Mouse (Mus musculus) cerebellum, postnatal 25 days (tissue): ENCODE data around the gene Hnrnpa3.
"Not testable (repeated sequence)": the region's sequence is repeated elsewhere in the genome, so short reads cannot be mapped to it uniquely, and the experiment has no call there.

ENCODE experiments used
- DNase-seq, 2 experiments: peaks; one replicate each; pipeline ENCODE4 v3.0.0; 2021; ENCODE audit warnings: mixed read lengths in 2 of 2

Hnrnpa3 gene

GRCm38 (mm10) chr2:75681439-75681838, 22.4 kb downstream of the Hnrnpa3 start:
- DNase-seq, result no peak

- no peak for DNase-seq
Measured at GRCm38 (mm10) chr2:75682978-75683709, 24.1 kb downstream of the Hnrnpa3 start.

GRCm38 (mm10) chr2:75684526-75684925, 25.5 kb downstream of the Hnrnpa3 start:
- no peak for DNase-seq

DNA sequence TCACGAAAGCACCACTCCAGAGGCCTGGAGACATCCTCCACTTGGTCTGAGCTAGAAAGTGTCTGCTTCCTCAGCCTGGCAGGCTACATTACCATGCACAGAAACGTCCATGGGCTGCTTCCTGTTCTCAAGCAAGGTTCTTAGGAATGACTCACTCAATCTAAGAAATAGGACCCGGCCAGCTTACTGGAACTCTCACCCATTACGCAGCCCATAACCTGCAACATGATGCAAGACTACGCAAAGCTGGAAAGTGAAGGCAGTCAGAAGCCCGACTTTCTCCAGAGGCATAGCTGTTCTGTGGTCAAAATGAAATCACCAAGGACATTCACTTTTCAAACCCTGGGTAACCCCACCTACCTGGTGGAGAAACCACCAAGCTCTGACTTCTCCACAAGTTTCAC, 26.4 kb downstream of the Hnrnpa3 start:
- DNase-seq, result no peak

GRCm38 (mm10) chr2:75687040-75687749, 28.1 kb downstream of the Hnrnpa3 start:
- DNase-seq, result no peak

GRCm38 (mm10) chr2:75688901-75689300, 29.8 kb downstream of the Hnrnpa3 start:
- DNase-seq, result no peak

DNA sequence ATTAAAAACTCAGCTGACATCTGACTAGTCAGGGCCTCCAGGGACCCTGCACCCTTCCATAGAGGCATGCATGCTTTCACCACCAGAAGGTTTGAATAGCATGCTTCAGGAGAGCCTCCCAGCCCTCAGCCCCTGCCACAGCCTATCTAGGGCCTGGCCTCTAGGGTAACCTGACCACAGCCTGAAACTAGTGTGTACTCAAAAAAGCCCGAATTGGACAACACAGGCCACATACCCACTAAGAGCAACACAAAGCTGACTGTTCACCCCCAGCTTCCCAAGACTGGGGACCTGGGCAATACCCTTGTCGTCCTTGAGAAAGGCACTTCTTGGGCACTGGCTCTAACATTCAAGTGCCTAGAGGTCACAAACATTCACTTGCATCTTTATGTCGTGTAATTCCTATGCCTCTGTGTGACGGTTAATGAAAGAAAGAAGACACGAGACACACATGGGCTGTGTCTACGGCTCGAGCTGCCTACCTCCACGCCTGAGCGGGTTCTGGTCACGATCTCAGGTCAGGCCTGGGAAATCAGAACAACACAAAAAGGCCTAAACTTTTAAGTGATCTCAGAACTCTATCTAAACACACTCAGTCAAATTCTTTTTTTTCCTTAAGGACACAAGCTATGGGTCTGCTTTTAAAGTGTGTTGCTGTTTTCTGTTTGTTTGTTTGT, 30.6 kb downstream of the Hnrnpa3 start:
- DNase-seq, result no peak

GRCm38 (mm10) chr2:75690656-75691055, 31.6 kb downstream of the Hnrnpa3 start:
- no peak for DNase-seq

DNA sequence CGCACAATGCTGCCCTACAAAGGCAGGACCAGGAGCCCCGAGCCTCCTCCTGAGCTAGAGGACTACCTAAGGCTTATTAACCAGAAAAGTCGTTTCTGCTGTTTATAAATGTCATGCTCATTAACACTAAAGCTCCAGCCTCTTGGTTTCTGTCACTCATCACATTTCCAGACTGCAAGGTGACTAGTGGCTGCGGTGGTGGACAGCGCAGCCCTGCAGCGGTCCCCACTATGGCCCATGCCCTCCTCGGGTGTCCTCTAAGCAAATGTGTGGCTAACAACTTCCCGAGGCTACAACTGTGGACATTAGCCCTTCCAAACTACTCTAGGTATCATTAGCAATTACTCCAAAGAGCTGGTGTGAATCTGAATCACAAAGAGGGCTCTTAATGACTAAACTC, 32.3 kb downstream of the Hnrnpa3 start:
- no peak for DNase-seq

GRCm38 (mm10) chr2:75692369-75692768, 33.3 kb downstream of the Hnrnpa3 start:
- no peak for DNase-seq

- DNase-seq, result not testable (repeated sequence)
Measured at GRCm38 (mm10) chr2:75694926-75695325, 35.9 kb downstream of the Hnrnpa3 start.

DNA sequence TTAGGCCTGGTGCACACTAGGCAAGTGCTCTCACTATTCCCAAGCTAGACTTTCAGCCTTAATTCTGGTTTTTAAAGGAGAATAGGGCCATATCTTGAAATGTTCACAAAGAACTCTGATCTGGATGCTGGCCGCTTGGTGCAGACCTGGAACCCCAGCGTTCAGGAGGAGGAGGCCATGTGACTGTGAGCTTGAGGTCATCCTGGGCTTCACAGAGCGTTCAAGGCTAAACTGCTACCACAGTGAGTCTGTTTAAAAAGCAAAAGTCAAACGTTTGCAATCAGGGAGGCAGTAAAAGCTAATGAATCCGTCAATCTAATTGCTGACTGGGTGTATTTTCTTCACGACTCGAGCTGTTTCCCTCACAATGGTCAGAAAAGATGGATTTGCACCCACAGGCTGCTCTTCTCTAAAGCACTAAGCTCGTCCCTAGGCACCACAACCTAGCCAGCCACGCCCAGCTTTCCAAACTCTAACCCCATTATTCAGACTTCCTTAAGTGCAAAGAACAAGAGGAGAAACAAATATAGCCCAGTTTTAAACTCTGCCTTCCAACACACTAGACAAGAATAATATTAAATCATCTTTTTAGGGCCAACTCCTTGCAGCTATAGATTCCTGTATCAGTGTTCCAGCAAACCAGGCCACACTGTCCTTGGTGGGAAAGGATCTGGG, 36.8 kb downstream of the Hnrnpa3 start:
- no peak for DNase-seq

DNA sequence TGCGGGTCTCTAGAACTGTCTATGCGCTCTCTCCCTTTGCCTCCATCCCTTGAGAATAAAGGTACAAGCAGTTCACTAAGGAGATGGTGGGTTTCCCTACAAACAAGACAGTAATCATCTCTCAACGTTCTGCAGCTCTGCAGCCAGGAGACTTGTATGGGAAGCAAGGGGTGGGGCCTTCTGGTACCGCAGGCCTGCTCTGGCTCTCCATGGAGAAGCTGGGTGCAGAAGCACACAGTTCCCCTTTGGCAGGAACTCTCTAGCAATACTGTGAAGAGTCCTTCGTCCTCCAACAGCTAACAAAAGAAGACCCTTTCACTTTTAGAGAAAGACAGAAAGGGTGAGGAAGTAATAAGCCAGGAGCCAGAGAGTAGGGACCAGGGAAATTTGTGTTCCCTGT, 37.3 kb downstream of the Hnrnpa3 start:
- DNase-seq, result no peak

GRCm38 (mm10) chr2:75697222-75697621, 38.2 kb downstream of the Hnrnpa3 start:
- no peak for DNase-seq

DNA sequence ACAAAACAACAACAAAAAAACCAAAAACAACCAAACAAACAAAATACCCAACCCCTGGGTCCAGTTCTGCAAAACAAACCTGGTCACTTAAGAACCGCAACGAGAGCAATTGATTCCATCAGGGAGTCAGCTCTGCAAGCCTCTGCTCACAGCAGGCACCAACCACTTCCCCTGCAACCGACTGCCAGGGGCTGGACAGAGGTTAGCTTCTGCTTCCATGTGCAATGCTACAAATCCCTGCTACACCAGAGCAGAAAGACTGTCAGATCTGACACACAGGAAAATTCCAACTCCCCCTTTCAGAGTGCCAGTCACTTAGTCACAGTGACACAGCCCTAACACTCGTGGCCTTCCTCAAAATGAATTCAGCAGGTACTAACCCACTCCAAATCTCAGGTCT, 38.9 kb downstream of the Hnrnpa3 start:
- no peak for DNase-seq

DNA sequence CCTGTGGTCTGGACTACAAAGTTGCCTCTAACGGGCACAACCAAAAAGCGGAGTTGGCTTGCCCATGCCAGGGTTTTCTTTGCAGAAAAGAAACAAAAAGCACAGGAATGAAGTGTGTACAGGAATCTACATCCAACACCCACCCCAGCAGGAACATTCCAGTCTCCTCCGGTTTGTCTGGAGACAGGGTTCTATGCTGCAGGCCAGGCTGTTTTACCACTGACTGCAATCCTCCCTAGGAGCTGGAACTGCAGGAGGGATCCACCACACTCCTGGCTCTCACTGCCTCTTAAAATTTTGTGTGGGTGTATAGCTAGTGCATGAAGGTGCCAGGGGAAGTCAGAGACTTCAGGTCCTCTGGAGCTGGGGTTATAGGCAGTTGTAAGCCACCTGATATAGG, 39.8 kb downstream of the Hnrnpa3 start:
- DNase-seq, result no peak

- DNase-seq, result no peak
Measured at GRCm38 (mm10) chr2:75700543-75700942, 41.5 kb downstream of the Hnrnpa3 start.

GRCm38 (mm10) chr2:75701207-75701606, 42.1 kb downstream of the Hnrnpa3 start:
- DNase-seq, result no peak

DNA sequence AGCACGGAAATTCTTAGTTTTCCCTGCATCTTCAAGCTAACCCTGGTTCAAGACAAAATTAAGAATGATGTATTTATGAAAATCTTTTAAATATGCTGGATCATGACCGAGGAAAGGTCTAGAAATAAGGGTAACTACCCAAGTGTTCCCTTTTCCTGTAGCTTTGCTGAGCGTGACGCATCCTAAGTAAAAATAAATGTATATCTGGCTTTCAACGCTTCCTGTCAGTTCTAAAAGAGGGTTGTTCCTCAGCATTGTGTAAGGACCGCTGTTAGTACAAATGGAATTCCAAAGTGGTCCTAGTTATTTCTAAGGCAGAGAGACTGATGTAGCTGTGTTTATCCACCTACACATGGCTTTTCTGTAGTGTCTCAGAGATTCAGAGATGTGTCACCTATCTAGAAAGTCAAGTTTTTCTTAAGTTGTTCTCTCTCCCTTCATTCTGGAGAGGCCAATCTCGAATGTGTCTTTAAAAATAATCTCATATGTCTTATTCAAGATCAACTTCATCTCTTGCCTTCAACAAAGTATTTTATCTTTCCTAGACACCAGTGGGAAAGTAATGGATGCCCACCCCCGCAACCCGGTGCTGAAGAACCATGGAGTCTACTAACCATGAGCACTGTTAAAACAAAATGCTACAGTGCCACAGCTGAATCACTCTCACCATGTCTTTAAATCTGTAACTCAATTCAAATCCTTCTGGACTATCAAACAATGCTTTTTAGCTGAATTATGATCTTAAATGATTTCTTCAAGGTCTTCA, 42.9 kb downstream of the Hnrnpa3 start:
- no peak for DNase-seq

DNA sequence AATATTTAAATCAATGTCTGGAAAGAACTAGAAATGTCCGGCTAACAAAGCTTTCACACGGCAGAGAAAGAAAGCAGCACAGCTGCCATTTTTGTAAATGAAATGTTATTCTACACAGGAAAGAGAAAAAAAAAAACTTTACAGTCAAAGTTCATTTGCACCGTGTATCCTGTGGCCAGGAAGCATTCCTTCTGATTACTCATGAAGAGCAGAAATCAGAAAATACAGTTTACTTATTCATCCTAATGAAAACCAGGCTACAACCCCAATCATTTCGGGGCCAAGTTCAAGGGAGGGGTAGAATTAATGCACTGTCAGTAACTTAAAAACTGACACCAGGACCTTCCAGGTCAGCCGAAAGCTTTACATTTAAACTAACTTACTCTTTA, 43.5 kb downstream of the Hnrnpa3 start:
- no peak for DNase-seq

DNA sequence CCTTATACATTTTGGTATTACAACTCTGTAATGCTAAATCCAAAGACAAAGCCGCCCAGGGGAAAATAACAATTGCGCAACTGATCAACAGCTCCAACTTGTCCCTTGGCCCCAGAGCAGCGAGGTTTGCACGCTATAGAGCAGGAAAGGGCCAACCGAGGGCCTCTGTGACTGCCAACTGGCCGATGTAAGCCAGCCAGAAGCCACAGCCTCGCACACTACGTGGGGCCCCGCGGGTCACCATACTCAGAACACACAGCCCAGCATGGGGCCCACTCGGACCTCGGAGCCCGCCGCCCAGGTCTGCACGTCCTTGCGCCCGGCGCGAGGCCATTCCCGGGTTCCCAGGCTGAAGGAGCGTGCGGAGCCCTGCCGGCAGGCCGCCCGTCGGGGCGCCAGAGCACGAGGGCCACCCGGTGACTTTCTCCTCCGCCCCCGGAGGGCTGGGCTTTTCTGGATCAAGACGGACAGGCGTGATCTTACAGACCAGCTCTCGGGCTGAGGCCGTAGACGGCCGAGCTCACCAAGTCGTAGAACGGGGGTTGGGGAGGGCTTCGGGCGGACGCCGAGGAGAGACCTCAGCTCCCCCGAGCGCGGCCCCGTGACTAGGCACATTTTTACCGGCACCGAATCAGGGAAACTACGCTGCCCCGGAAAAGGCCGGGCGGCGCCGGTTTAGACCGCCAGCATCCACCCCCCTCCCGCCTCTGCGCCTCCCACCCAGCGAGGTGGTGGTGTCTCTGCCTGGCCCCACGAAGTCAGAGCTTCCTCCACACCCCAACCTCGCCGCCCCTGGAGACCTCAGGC, 44.5 kb downstream of the Hnrnpa3 start:
- DNase-seq, result peak; percentile 63 to 76
